In genomic region chr8:115114498-115114897, GRCm38 (mm10) we compare ENCODE assay signal across 26 mouse cellular contexts.
A peak's percentile ranks its signal among the peaks of the same experiment; 100 is the strongest.
DNase-seq lines count a peak whose midpoint lies in the region; ATAC-seq and TF ChIP-seq lines count a peak whose summit lies in the region.
"Had no signal": no experiment of that assay in that cellular context is flagged by ENCODE, and none has a peak within 500 bp of the region (broad histone marks: within the 10 kb centered on the region; RNA-seq: fewer than 3 reads in every experiment).

No protein-coding gene starts in this region.

- no peak overlapping the region for H3K27ac ChIP-seq in kidney, embryonic 14.5 days (ENCODE audit: low read depth, low read length)
- H3K27ac ChIP-seq in kidney, postnatal 0 days: no peak overlapping the region
- H3K27ac ChIP-seq in forebrain, embryonic 10.5 days: no peak overlapping the region
- H3K27ac ChIP-seq: embryonic facial prominence, embryonic 10.5 days; embryonic facial prominence, embryonic 13.5 days; forebrain, embryonic 13.5 days; heart, adult 2 months; heart, embryonic 10.5 days; heart, embryonic 13.5 days; hindbrain, embryonic 12.5 days; hindbrain, embryonic 15.5 days had no signal

- ATAC-seq in kidney, embryonic 14.5 days (ENCODE audit: low FRiP score, low TSS enrichment): peak; percentile 85
- peak; percentile 33; the same call in 1 of the 2 replicates for ATAC-seq in kidney, postnatal 0 days (replicated peaks; ENCODE audit: low FRiP score, low read depth)
- ATAC-seq: CD4-positive, CD25-positive, alpha-beta regulatory T cell, adult 4 months; forebrain, embryonic 13.5 days; forebrain, embryonic 16.5 days had no signal

- H3K9me3 ChIP-seq in kidney, embryonic 14.5 days (ENCODE audit: control insufficient read depth, low read length): no peaks in the 10 kb centered on the region
- no peaks in the 10 kb centered on the region for H3K9me3 ChIP-seq in kidney, postnatal 0 days (replicated peaks; ENCODE audit: low read length)
- no peaks in the 10 kb centered on the region for H3K9me3 ChIP-seq in forebrain, embryonic 10.5 days
- H3K9me3 ChIP-seq: embryonic facial prominence, embryonic 10.5 days; embryonic facial prominence, embryonic 13.5 days; forebrain, embryonic 13.5 days; heart, embryonic 10.5 days; heart, embryonic 13.5 days; hindbrain, embryonic 12.5 days; hindbrain, embryonic 15.5 days had no signal

- no peak overlapping the region for H3K4me2 ChIP-seq in kidney, embryonic 14.5 days (replicated peaks; ENCODE audit: low read depth, low read length)
- H3K4me2 ChIP-seq in kidney, postnatal 0 days (ENCODE audit: low read length): no peak overlapping the region
- H3K4me2 ChIP-seq: embryonic facial prominence, embryonic 13.5 days; forebrain, embryonic 13.5 days; heart, embryonic 13.5 days; hindbrain, embryonic 12.5 days; hindbrain, embryonic 15.5 days had no signal

- no peak for DNase-seq in kidney, postnatal 14 days
- DNase-seq in kidney, postnatal 0 days (ENCODE audit: low spot score): peak; percentile 57
- no peak for DNase-seq in kidney, adult 8-10 months
- DNase-seq in brain, embryonic 14.5 days (ENCODE audit: low read depth): peak; percentile 40
- DNase-seq in forebrain, embryonic 10.5 days (ENCODE audit: extremely low spot score, low spot score): no peak
- DNase-seq: adrenal gland, adult 2 months; adrenal gland, postnatal 14 days; cerebellum, adult 11-12 months; cerebellum, adult 8-10 months; cerebellum, postnatal 10 days; cerebellum, postnatal 36 days; embryo, embryonic 11 days; gastrocnemius, postnatal 25 days; heart, adult 2 months; heart, postnatal 14 days had no signal

- no peaks in the 10 kb centered on the region for H3K36me3 ChIP-seq in kidney, embryonic 14.5 days (ENCODE audit: control insufficient read depth, insufficient read depth, low read length)
- no peaks in the 10 kb centered on the region for H3K36me3 ChIP-seq in kidney, postnatal 0 days (ENCODE audit: insufficient read depth, low read length)
- no peaks in the 10 kb centered on the region for H3K36me3 ChIP-seq in forebrain, embryonic 10.5 days (replicated peaks)
- H3K36me3 ChIP-seq: embryonic facial prominence, embryonic 10.5 days; embryonic facial prominence, embryonic 13.5 days; heart, embryonic 10.5 days; heart, embryonic 13.5 days; hindbrain, embryonic 12.5 days; hindbrain, embryonic 15.5 days had no signal

- H3K4me3 ChIP-seq in kidney, embryonic 14.5 days (ENCODE audit: low read length): no peak overlapping the region
- no peak overlapping the region for H3K4me3 ChIP-seq in kidney, postnatal 0 days (replicated peaks; ENCODE audit: low read depth, low read length)
- no peak overlapping the region for H3K4me3 ChIP-seq in forebrain, embryonic 10.5 days
- H3K4me3 ChIP-seq: embryonic facial prominence, embryonic 10.5 days; embryonic facial prominence, embryonic 13.5 days; erythroblast, embryonic 14.5 days; forebrain, embryonic 13.5 days; heart, adult 2 months; heart, embryonic 10.5 days; heart, embryonic 13.5 days; hindbrain, embryonic 12.5 days; hindbrain, embryonic 15.5 days had no signal

- 12% methylated on average over 6 of the region's 6 CpGs for WGBS in kidney, embryonic 14.5 days
- 22% methylated on average over 6 of the region's 6 CpGs for WGBS in kidney, postnatal 0 days
- WGBS in forebrain, embryonic 10.5 days: 47% methylated on average over 6 of the region's 6 CpGs

- 0 out of 2 replicates have a peak, but pooled peaks cover 6% of the 10 kb centered on the region for H3K4me1 ChIP-seq in kidney, embryonic 14.5 days (ENCODE audit: control insufficient read depth, insufficient read depth, low read length)
- H3K4me1 ChIP-seq in kidney, postnatal 0 days (replicated peaks; ENCODE audit: insufficient read depth, low read length): no peaks in the 10 kb centered on the region
- peaks cover 26% of the 10 kb centered on the region for H3K4me1 ChIP-seq in forebrain, embryonic 10.5 days
- H3K4me1 ChIP-seq: hindbrain, embryonic 15.5 days had no signal

- no peak for TF ChIP-seq POLR2A in brain, embryonic 14.5 days (IDR thresholded peaks at IDR 0.05; ENCODE audit: borderline replicate concordance, extremely low read depth, insufficient read depth, insufficient read length, poor library complexity, severe bottlenecking)

- no peak overlapping the region for H3K9ac ChIP-seq in kidney, embryonic 14.5 days (ENCODE audit: low read depth, low read length)
- no peak overlapping the region for H3K9ac ChIP-seq in kidney, postnatal 0 days (ENCODE audit: low read depth, low read length)
- H3K9ac ChIP-seq: embryonic facial prominence, embryonic 13.5 days; forebrain, embryonic 13.5 days; heart, embryonic 13.5 days; hindbrain, embryonic 12.5 days; hindbrain, embryonic 15.5 days had no signal

- no peak for TF ChIP-seq CTCF in kidney, postnatal 0 days (IDR thresholded peaks at IDR 0.05; ENCODE audit: low read depth)
- TF ChIP-seq CTCF in brain, embryonic 14.5 days (IDR thresholded peaks at IDR 0.05; ENCODE audit: borderline replicate concordance, extremely low read depth, insufficient read depth, insufficient read length): no peak

- no peaks in the 10 kb centered on the region for H3K27me3 ChIP-seq in kidney, embryonic 14.5 days (ENCODE audit: control insufficient read depth, insufficient read depth, low read length)
- no peaks in the 10 kb centered on the region for H3K27me3 ChIP-seq in kidney, postnatal 0 days (ENCODE audit: insufficient read depth, low read length)
- no peaks in the 10 kb centered on the region for H3K27me3 ChIP-seq in forebrain, embryonic 10.5 days (ENCODE audit: poor library complexity, severe bottlenecking)
- H3K27me3 ChIP-seq: embryonic facial prominence, embryonic 13.5 days; forebrain, embryonic 13.5 days; heart, embryonic 13.5 days; hindbrain, embryonic 12.5 days had no signal

Comparison
In these comparisons a context has a peak if more than half of its experiments do, and no peak if none do; other contexts are left out.
1. DNase-seq: peak in kidney, postnatal 0 days (single experiment) and brain, embryonic 14.5 days (single experiment); none in kidney, postnatal 14 days (single experiment), kidney, adult 8-10 months (0 of 2) and forebrain, embryonic 10.5 days (single experiment).